Mouse (Mus musculus) lung, postnatal 0 days (tissue): ENCODE data around the gene Arl14. TPM values are rescaled to one million over a fixed set of nuclear protein-coding genes. Genes with fewer than 3 reads are reported as not detected.
"Not testable (repeated sequence)": the region's sequence is repeated elsewhere in the genome, so short reads cannot be mapped to it uniquely, and the experiment has no call there.

Experiments used
- ATAC-seq: fragments of 200-750 bp; cut with Nextera tagmentation; 2 replicates; pipeline ENCODE4 v1.8.0; 2017; ENCODE audit warnings: moderate library complexity
- DNase-seq: peaks from one replicate; pipeline ENCODE4 v3.0.0-alpha.2; 2016; ENCODE audit warnings: low spot score
- H3K27ac ChIP-seq: fragments of 300-500 bp; sonication (generic); 2 replicates; pipeline ENCODE4 v1.5.1; 2014; ENCODE audit warnings: antibody characterized with exemption, mild to moderate bottlenecking, low read length, mixed read lengths
- H3K27me3 ChIP-seq: fragments of 300-500 bp; sonication (generic); replicated peaks from 2 replicates; pipeline ENCODE4 v1.6.1; 2014; ENCODE audit warnings: low read length, mixed read lengths; ENCODE audit not compliant: insufficient read depth
- H3K36me3 ChIP-seq: fragments of 300-500 bp; sonication (generic); 2 replicates; pipeline ENCODE4 v1.6.1; 2014; ENCODE audit warnings: low read length, mixed read lengths; ENCODE audit not compliant: insufficient read depth
- H3K4me1 ChIP-seq: fragments of 300-500 bp; sonication (generic); 2 replicates; pipeline ENCODE4 v1.6.1; 2014; ENCODE audit warnings: antibody characterized with exemption, low read depth, low read length, mixed read lengths; ENCODE audit not compliant: insufficient read depth
- H3K4me2 ChIP-seq: fragments of 300-500 bp; sonication (generic); replicated peaks from 2 replicates; pipeline ENCODE4 v1.6.1; 2014; ENCODE audit warnings: low read depth, mild to moderate bottlenecking, low read length, moderate library complexity, mixed read lengths
- H3K4me3 ChIP-seq: fragments of 300-500 bp; sonication (generic); 2 replicates; pipeline ENCODE4 v1.5.1; 2014; ENCODE audit warnings: low read depth, low read length
- H3K9ac ChIP-seq: fragments of 300-500 bp; sonication (generic); replicated peaks from 2 replicates; pipeline ENCODE4 v1.6.1; 2014; ENCODE audit warnings: low read depth, mild to moderate bottlenecking
- H3K9me3 ChIP-seq: fragments of 300-500 bp; sonication (generic); 2 replicates; pipeline ENCODE4 v1.6.1; 2016; ENCODE audit warnings: low read length, mixed read lengths
- CTCF ChIP-seq: IDR thresholded peaks from 2 replicates; pipeline ENCODE4 v1.5.1; 2016; ENCODE audit warnings: antibody characterized with exemption, mild to moderate bottlenecking
- EP300 ChIP-seq: IDR thresholded peaks from 2 replicates; pipeline ENCODE4 v1.6.1; 2016; ENCODE audit warnings: antibody characterized with exemption, mild to moderate bottlenecking, control low read depth
- WGBS: fragments of 180-500 bp; shearing (Covaris S2); extraction: QIAGEN DNeasy Blood & Tissue Kit; methylation state at CpG from one replicate; pipeline ENCODE4 v1.1.7; 2014; 5-methylcytosine and 5-hydroxymethylcytosine counted together
- polyA plus RNA-seq: library from polyadenylated mRNA; unstranded; fragments of >200 nt; fragmentation: Nextera tagmentation; extraction: Ambion mirVana; gene quantifications from 2 replicates; pipeline ENCODE4 v1.2.1, GENCODE M21; 2015

Gene Arl14
- polyA plus RNA-seq, 1 experiment from 2014 or later = 0.10 TPM

- no peak for DNase-seq
- Histone ChIP-seq H3K4me2 (no peak overlapping the region), H3K27ac (no peak overlapping the region), H3K4me3 (no peak overlapping the region), H3K9ac (no peak overlapping the region), H3K27me3 (no peaks in the 10 kb centered on the region), H3K4me1 (no peaks in the 10 kb centered on the region), H3K9me3 (no peaks in the 10 kb centered on the region), H3K36me3 (no peaks in the 10 kb centered on the region)
- WGBS = 59% methylated on average over 8 of the region's 8 CpGs
- no peak for ATAC-seq
- TF ChIP-seq EP300 = no peak
- TF ChIP-seq CTCF = no peak
These were observed 1.4 kb downstream of the Arl14 start for GRCm38 (mm10) chr3:69223666-69224065.

GRCm38 (mm10) chr3:69225019-69225418, 2.8 kb downstream of the Arl14 start:
- Histone ChIP-seq H3K27me3 (no peaks in the 10 kb centered on the region), H3K9ac (no peak overlapping the region), H3K36me3 (no peaks in the 10 kb centered on the region), H3K4me2 (no peak overlapping the region), H3K9me3 (no peaks in the 10 kb centered on the region), H3K27ac (no peak overlapping the region), H3K4me3 (no peak overlapping the region), H3K4me1 (no peaks in the 10 kb centered on the region)
- TF ChIP-seq CTCF (no peak), EP300 (no peak)
- no peak for ATAC-seq
- no peak for DNase-seq

GRCm38 (mm10) chr3:69226496-69226895, 4.3 kb downstream of the Arl14 start:
- no peak overlapping the region for H3K4me3 ChIP-seq
- H3K4me2 ChIP-seq = no peak overlapping the region
- H3K9ac ChIP-seq = no peak overlapping the region
- ATAC-seq (no peak), DNase-seq (no peak)
- H3K27ac ChIP-seq = no peak overlapping the region
- no peaks in the 10 kb centered on the region for H3K4me1 ChIP-seq
- H3K27me3 ChIP-seq = no peaks in the 10 kb centered on the region
- TF ChIP-seq CTCF = no peak
- TF ChIP-seq EP300 = no peak
- WGBS = 51% methylated on average over 2 of the region's 2 CpGs
- H3K36me3 ChIP-seq = no peaks in the 10 kb centered on the region
- H3K9me3 ChIP-seq = no peaks in the 10 kb centered on the region

GRCm38 (mm10) chr3:69228002-69228401, 5.8 kb downstream of the Arl14 start:
- Histone ChIP-seq H3K9ac (no peak overlapping the region), H3K4me1 (no peaks in the 10 kb centered on the region), H3K27ac (no peak overlapping the region), H3K4me3 (no peak overlapping the region), H3K27me3 (no peaks in the 10 kb centered on the region), H3K36me3 (no peaks in the 10 kb centered on the region), H3K4me2 (no peak overlapping the region), H3K9me3 (no peaks in the 10 kb centered on the region)
- no peak for DNase-seq
- no peak for TF ChIP-seq CTCF
- TF ChIP-seq EP300 = no peak
- 79% methylated on average over 1 of the region's 1 CpGs for WGBS
- ATAC-seq = no peak

- DNase-seq (no peak), ATAC-seq (no peak)
- TF ChIP-seq EP300 (no peak), CTCF (no peak)
- Histone ChIP-seq H3K4me2 (no peak overlapping the region), H3K27ac (no peak overlapping the region), H3K36me3 (no peaks in the 10 kb centered on the region), H3K9me3 (no peaks in the 10 kb centered on the region), H3K27me3 (no peaks in the 10 kb centered on the region), H3K4me3 (no peak overlapping the region), H3K9ac (no peak overlapping the region), H3K4me1 (no peaks in the 10 kb centered on the region)
- WGBS = 90% methylated on average over 14 of the region's 14 CpGs
These were observed 9.4 kb downstream of the Arl14 start for GRCm38 (mm10) chr3:69231522-69232138.

GRCm38 (mm10) chr3:69233552-69234189, 11.5 kb downstream of the Arl14 start:
- whole genome bisulfite sequencing = 52% methylated on average over 10 of the region's 10 CpGs
- not testable (repeated sequence) for H3K9me3 ChIP-seq, H3K27ac ChIP-seq, H3K4me1 ChIP-seq, H3K4me3 ChIP-seq, H3K36me3 ChIP-seq, H3K27me3 ChIP-seq, H3K4me2 ChIP-seq, H3K9ac ChIP-seq
- ATAC-seq (peak; percentile 52; the same call in 1 of the 2 replicates), DNase-seq (peak; percentile 30)

GRCm38 (mm10) chr3:69234525-69234924, 12.3 kb downstream of the Arl14 start:
- DNase-seq (no peak), ATAC-seq (no peak)
- no peaks in the 10 kb centered on the region for H3K27me3 ChIP-seq
- H3K9me3 ChIP-seq = no peaks in the 10 kb centered on the region
- WGBS = 71% methylated on average over 1 of the region's 1 CpGs
- no peaks in the 10 kb centered on the region for H3K4me1 ChIP-seq
- no peak overlapping the region for H3K4me2 ChIP-seq
- no peak overlapping the region for H3K9ac ChIP-seq
- TF ChIP-seq EP300 (no peak), CTCF (no peak)
- H3K4me3 ChIP-seq = no peak overlapping the region
- no peaks in the 10 kb centered on the region for H3K36me3 ChIP-seq
- H3K27ac ChIP-seq = no peak overlapping the region
